Mouse (Mus musculus) thymus, postnatal 25 days (tissue): ENCODE results near the gene Mapt.
"Not testable (repeated sequence)": the region's sequence is repeated elsewhere in the genome, so short reads cannot be mapped to it uniquely, and the experiment has no call there.

Experiments used
- DNase-seq: peaks from one replicate; pipeline ENCODE4 v3.0.0; 2022

Mapt gene

DNA sequence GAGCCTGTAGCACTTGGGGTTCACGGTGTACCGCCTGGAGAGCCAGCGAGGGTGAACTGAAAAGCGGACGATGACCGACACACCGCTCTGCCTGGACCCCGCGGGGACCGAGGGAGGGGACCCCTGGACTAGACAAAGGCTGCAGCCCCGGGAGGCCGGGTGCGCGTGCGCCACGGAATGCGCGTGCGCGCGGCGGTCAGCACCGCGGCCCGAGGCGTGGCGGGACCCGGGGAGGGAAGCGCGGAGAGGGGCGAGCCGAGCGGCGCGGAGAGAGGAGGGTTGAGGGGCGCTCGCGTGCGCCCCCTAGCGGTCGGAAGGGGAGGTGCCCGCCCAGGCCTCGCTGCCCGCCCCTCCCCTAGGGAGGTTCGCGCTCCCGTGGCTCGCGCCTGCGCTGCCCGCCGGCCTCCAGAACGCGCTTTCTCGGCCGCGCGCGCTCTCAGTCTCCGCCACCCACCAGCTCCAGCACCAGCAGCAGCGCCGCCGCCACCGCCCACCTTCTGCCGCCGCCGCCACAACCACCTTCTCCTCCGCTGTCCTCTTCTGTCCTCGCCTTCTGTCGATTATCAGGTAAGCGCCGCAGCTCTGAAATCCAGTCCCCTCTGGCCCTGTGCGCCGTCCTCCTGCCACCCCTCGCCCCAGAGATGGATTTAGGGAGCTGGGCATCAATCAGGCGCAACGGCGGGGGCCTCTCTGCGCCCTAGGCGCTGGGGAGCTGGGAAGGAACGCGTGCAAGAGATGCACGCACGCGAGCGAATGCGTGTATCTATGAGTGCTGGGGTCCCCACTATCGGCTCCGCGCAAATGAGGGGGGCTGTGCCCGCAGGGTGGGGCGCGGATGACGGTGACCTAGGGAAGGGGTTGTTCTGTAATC, at the start of gene Mapt:
Mapt (plus strand) TSS at position 350 of the 871 bp plus-strand sequence.
- peak; percentile 64 for DNase-seq

DNA sequence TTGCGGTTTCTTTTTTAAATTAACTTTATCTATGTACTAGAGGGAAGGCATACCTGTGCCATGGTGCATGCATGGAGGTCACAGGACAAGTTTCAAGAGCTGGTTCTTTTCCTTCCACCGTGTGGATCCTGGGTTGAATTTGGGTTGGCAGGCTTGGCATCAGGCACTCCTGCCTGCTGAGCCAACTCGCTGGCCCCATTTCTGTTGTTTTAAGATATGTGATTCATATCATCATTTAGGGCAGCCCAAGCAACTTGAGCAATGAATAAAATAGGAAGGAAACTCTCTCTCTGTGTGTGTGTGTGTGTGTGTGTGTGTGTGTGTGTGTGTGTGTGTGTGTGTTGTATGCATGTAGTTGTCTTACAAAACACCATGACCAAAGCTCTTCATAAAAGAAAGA, 49.0 kb upstream of the Mapt start:
- no peak for DNase-seq

DNA sequence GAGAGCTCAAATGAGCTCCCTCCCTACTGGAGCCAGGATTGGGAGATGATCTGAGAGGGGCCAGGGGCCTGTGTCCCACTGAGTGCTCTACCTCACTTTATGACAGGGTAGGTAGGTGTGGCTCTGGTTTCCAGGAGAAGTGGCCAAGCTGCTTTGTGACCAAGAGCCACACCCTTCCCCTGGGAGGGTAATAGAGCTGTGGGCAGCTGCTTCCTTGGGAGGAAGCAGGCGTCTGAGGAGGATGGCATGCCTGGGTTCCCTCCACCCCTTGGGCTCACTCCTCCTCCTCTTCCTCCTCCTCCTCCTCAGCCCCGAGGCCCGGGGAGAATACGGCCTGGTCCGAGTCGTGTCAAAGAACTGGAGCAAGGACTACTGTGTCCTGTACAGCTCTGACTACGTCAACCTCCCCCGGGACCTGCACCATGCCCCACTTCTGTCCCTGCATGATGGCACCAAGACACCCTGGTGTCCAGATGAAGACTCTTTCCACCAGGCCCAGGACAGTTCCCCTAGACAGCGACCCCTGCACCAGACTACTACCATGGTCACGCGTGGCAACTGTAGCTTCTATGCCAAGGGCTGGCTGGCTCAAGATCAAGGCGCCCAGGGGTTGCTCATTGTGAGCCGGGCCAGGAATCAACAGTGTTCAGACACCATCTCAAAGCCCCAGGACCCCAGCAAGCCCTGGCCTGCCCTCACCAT, 44.9 kb upstream of the Mapt start, which contains the start of gene Sppl2c:
Sppl2c (plus strand) TSS at position 193 of the 702 bp plus-strand sequence.
- DNase-seq, result no peak

DNA sequence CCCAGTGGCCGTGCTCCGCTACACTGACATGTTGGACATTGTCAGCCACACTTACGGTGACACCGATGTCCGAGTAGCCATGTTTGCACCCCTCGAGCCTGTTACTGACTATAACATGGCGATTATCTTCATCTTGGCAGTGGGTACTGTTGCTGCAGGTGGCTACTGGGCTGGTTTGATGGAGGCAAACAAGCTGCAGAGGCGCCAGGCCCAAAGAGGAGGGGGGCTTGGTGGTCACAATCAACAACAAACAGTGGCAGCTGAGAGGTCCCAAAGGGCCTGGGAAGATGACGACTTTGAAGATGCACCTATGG, 44.4 kb upstream of the Mapt start:
- no peak for DNase-seq

DNA sequence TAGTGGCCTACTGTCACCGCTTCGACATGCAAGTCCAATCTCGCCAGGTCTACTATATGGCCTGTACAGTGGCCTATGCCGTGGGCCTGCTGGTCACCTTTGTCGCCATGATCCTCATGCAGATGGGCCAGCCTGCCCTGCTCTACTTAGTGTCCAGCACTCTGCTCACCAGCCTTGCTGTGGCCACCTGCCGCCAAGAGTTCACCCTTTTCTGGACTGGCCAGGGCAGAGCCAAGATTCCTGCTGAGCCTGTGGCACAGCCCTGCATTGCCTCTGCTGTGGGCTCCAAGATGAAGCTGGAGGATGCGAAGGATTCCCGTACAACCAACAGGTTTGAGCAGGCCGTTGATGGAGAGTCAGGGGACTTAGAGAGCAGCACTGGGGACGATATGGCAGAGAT, 43.4 kb upstream of the Mapt start:
- DNase-seq, result no peak

DNA sequence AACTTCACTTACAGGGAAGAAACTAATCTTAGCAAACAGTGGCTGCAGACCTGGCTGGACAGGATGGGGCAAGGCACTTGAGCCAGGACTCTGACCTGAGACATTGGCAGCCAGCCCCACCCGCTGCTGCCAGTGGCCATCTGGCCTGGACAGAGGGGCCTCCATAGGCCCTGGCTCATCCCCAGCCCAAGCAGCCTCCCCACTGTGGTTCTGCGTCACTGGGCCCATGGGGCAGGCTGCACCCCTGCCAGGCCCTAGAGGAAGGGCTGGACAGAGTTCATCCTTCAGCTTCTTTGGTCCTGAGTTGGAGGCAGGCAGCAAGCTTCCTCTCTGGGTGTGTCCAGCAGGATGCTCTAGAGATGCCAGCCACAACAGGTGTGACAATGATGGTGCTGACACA, 41.2 kb upstream of the Mapt start:
- no peak for DNase-seq

DNA sequence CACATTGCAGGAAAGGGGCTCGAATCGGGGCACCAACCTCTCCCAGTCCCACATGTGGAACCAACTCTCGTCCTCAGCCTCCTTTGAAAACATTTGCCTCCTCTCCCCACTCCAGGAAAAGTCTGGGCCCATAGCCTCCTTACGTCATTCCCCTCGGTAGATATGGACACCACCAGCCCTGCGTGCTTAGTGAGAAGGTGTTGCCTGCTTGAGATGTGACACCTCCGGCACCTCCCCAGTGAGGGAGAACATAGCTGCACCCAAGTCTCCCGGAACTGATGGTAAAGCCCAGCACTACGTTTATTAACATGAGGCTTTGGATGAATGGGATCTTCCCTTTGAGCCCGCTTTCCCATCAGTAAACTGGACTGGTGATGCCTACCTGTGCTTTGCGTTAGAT, 35.8 kb upstream of the Mapt start:
- no peak for DNase-seq

DNA sequence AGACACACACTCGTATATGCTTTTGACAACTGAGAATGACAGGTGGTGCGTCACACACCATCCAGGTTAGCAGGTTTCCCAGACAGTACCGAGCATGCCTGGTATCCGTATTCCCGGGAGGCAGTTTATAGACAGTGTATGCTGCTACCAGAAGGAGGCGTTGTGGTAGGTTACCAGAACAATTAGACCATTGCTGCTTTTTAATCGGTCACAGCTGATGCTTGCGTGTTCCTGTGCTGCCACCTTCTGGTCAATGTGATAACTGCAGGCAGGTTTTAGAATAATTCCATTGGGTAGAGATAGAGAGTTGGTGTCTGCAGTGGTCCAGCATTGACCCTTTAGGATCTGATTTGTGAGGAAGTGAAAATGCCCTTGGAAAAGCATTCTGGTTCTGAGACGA, 35.4 kb upstream of the Mapt start:
- DNase-seq, result peak; percentile 54

DNA sequence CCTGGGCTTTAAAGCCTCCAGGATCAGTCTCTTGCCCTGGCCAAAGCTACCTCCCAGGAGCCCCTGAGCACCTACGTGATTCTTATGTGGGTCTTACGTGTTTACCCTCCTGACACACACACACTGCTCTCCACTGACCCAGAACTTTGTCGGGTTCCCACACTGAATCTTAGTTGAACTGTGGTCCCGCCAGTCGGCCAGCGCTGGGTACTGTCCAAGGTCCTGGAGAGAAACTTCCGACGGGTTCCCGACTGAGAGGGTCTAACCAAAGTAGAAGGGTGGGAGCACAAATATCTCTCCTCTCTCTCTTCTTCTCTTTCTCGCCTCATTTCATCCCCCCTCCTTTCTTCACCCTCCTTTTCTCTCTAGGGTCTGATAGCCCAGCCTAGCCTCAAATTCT, 33.3 kb upstream of the Mapt start:
- DNase-seq, result no peak

DNA sequence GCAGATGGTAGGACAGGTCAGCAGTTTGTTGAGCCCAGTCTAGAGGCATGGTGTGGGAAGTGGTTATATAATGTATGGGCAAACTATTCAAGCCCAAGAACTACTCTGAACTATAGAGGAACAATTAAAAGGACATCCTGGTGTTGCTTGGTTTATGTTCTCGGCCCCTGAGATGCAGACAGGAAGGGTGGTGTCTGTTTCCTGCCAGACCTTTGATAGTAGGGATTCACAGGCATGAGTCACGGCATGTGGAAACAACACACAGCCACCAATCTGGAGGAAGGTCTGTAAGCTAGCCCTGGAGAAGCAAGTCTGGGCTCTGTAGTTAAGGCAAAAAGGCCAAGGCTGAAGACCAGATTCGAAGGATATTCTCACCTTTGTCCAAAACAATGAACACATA, 27.9 kb upstream of the Mapt start:
- DNase-seq, result no peak

DNA sequence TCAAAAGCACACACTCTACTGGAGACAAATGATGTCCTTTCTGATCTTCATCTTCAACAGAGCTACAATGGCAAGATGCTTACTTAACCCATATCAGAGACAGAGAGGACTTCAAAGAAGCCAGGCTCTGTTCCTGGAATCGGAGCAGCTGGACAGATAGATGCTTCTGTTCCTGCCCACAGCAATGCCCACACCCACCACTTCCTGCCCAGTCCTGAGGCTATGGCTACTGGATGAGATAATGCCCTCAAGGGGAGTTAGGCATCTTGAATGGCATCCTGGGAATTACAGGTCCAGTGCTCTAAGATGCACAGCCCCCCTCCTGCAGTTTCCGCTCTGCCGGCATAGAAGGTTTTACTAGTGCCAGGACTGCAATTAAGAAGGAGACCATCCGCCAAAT, 24.6 kb upstream of the Mapt start:
- DNase-seq, result no peak

DNA sequence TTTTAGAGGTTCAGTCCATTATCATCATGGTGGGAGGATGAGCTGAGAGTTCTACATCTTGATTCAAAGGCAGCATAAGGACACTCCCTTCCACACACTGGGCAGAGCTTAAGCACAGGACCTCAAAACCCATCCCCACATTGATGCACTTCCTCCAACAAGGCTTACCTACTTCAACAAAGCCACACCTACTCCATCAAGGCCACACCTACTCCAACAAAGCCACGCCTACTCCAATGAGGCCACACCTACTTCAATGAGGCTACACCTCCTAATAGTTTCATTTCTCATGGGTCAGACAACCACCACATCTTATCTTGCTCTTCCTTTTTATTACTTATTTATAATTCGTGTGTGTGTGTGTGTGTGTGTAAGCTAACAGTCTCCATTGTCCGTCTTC, 22.1 kb upstream of the Mapt start:
- no peak for DNase-seq

DNA sequence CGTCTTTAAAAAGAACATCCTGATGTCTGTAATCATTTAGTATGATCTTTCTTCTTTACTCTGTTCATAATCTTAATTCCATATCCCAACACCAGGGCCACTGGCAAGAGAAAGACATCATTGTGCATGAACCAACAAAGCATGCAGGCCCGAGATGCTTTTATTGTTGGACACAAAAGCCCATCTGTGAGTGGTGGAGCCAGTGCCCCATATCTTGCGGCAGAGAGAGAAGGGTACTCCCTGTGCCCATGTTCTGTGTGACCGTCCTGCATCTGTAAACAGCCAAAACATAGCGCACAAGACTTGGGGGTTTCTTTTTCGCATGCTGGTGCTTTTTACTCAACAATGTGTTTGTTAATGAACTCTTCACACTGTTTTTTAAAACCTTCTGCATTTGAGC, 19.9 kb upstream of the Mapt start:
- no peak for DNase-seq

DNA sequence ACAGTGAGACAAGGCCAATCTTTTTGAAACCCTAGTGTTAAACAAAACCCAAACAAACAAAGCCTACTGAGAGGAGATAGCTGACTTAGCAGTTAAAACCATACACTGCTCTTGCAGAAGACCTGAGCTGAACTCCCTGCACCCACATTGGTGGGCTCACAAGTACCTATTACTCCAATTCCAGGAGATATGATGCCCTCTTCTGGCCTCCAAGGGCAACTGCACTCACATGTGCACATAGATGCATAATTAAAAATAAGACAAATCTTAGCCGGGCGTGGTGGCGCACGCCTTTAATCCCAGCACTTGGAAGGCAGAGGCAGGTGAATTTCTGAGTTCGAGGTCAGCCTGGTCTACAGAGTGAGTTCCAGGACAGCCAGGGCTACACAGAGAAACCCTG, 17.1 kb upstream of the Mapt start:
- not testable (repeated sequence) for DNase-seq

DNA sequence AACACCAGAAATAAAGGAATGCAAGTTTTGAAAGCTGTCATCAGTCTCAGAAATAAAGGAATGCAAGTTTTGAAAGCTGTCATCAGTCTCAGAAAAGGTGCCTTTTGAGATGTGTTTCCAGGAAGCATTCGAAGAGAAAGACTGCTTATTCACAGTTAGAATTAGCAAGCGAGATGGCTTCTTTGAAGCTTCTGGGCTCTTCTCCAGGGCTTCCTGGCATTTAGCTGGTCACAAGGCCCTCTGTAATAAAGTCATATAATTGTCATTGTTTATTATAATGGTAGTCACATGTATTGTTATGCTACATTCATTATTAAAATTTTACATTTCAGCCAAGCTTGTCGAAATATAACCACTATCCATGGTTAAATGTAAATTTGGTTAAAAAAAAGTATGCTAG, 13.1 kb upstream of the Mapt start:
- no peak for DNase-seq

DNA sequence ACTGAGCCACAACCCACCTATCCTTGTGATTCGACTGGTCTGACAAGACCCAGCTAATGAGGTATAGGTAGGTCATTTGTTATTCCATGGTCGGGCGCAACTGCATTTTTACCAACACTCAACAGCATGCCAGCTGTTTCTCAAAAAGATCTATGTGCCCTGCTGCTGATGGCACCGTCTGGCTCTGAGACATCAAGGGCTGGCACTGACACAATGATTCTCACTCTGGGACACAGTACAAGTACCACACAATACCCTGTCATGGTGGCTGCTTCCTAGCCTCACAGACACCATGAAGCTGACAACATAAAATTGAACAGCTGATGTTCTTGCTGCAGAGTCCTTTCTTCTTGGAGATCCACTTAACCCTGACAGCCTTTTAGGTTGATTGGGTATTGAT, 10.9 kb upstream of the Mapt start:
- DNase-seq, result no peak

DNA sequence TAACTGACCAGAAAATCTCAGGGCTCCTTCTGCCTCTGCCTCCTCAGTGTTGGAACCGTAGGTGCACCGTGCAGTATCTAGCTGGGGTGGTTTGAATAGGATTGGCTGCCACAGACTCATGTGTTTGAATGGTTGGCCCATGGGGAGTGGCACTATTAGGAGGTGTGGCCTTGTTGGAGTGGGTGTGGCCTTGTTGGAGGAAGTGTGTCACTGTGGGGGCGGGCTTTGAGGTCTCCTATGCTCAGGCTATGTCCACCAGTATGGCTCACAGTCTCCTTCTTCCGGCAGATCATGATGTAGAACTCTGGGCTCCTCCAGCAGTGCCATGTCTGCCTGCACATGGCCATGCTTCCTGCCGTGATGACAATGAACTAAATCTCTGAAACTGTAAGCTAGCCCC, 9.4 kb upstream of the Mapt start:
- DNase-seq, result no peak

DNA sequence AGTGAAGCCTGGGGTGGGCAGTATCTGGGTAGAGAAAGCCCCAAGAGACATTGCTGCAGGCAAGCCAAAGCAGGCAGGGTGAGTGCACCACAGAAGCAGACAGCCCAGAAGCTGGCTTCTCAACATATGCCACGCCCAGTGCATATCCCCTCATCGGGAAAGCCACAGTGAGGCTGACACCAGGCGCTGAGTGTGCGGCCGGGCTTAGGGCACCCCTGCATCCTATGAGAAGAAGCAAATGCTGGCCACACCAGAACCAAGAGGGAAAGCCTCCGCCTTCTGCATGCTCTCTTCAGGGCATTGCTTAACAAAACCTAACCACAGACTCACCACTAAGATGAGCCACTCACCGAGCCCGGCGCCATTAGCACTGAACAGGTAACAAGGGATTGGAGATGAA, 7.9 kb upstream of the Mapt start:
- DNase-seq, result no peak

DNA sequence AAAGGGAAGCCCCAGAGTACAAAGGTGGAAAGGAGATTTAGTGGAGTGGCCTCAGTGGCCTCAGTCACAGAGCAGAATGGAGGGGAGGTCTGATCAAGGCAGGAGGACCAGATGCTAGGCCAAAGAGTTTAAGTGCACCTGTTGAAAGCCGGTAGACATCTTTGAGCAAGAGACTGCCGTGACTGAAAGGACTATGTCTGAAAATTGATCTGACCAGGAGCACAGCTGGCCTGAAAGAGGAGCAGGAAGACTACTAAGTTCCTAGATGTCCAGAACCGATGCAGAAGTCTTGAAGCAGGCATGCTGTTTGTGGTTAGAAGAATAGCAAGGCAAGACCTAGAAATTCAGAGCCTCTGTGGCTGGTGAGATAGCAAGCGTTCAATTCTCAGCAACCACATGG, 1.8 kb upstream of the Mapt start:
- DNase-seq, result no peak

DNA sequence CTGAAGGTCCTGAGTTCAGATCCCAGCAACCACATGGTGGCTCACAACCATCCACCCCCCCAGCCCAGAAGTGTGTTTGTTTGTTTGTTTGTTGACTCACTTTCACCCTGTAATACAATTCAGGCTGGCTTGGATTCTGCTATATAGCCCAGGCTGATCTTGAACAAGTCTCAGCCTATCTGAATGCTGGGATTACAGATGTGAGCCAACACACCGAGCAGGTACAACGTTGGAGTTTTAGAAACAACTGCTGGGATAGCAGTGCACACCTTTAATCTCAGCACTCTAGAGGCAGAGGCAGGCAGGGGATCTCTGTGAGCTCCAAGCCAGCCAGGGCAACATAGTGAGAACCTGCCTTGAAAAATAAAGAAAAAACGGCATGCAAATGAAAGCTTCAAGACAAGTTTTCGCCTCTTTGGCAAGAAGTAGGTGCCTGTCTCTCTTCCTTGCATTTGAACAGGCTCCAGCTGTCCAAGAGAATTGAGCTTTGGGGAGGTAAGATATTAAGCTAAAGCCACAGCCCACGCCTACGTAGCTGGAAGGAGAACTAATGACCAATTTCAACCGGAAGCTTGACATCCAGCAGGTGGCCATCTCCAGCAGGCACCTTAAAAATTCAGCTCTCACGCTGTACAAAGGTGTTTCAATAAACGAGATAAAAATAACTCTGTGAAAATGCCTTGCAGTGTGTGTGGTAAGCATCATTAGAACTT, 968 bp upstream of the Mapt start:
- DNase-seq, result no peak

DNA sequence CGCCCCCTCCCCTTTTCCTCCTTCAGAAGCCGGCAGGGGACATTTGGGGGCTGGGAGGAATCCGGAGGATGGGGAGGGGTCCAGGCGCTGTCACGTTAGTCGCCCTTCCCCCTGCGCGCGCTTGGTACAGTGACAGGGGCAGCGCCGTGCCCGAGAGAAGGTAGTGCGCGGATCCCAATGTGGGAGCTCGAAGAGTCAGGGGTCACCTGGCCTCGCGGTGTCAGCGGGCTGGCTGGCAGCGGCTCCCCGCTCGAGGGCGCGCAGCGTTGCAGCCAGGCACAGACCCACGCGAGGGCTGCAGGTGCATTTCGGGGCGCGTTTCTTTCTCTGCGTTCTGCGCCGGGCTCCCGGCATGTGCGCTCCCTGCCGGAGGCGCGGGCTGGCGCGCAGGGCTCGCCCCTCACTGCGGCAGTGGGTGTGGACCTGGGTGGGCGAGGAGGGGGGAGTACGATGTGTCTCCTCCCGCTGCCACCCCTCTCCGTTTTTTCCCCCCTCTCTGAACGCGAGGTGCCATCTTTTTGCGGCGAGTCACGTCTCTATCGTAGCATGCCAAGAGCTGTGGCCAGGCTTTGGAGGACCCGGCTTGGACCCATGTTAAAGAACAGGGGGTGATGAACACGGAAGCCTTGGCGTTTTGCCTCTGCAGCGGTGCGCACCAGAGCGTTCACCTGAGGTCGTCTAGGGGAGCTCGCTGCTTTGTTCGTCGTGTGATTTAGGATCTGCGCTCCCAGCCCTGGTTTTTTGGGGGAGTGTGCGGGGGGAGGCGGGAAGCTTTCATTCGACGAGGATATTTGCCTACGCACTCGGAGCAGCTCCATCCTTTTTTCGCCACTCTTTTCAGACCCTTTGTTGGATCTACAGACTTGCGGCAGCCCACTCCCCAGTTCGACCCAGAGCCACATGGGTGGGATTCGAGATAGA, 1.2 kb downstream of the Mapt start:
- DNase-seq, result peak; percentile 21

DNA sequence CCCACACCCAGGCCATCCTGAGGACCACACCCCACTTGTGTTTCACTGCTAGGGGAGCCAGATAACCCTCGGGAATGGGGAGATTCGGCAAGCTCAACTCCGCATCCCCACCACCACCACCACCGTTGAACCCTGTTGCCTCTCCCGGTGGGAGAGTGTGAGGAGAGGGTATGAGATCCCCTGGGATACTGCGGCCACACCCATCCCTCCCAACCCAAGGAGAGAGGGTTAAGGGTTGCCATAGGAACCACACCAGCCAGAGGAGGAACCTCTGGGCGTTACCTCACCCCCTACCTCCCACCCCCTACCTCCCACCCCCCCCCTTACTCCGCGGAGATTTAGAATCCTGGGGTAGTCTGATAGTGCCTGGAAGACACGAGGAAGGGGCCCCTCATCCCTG, 1.9 kb downstream of the Mapt start:
- DNase-seq, result no peak
